Mouse (Mus musculus) retina, postnatal 7 days (tissue): ENCODE measurements around the gene Carns1.

Experiments used
- DNase-seq: peaks from one replicate; pipeline ENCODE4 v3.0.0-alpha.2; 2012; ENCODE audit warnings: low read depth, low spot score

Carns1 gene

DNA sequence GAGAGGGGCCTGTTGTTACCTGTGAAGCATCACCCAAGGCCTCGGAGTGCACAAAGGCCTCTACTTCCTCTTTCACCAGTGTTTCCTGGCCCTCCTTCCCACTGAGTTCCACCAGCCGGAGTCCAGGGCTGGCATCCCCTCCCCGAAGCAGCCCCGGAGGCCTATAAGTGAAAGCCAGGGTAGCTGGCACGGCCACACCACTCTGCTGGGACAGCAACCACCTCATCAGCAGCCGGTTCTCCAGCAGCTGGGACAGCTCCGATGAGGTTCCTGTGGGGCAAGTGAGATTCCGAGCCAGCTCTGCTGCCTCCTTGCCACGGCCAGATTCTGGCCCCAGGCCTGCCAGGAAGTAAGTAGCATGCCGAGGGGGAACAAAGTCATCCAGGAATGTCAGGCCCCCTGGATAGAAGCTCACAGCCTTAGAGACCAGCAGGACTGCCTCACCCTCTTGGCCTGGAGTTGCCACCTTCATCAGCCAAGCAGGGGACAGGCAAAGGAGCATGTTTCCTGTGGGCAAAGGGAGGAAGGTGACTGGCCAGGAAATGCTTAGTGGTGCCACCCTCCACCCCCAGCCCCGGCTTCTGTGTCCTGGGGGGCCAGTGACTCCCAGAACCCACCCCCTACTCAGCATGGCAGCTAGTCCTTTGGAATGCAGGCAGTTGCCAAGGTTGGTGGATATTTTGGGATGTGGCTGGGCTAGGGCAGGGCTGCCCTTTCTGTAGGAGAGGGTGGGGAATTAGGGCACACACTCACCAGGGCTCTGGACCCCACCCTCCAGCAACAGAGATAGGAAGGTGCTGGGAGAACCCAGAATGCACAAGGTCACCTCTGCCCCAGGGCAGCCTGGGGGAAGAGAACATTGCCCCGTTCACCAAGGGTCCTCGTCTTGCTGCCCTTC is 3.6 kb downstream of the Carns1 start:
- DNase-seq = no peak

- no peak for DNase-seq
Observed at GRCm38 (mm10) chr19:4170723-4171392, 4.4 kb downstream of the Carns1 start.

- DNase-seq = no peak
Observed at GRCm38 (mm10) chr19:4169810-4170209, 5.5 kb downstream of the Carns1 start.

- DNase-seq = peak; percentile 94
Observed at GRCm38 (mm10) chr19:4169378-4169784, 5.9 kb downstream of the Carns1 start.

DNA sequence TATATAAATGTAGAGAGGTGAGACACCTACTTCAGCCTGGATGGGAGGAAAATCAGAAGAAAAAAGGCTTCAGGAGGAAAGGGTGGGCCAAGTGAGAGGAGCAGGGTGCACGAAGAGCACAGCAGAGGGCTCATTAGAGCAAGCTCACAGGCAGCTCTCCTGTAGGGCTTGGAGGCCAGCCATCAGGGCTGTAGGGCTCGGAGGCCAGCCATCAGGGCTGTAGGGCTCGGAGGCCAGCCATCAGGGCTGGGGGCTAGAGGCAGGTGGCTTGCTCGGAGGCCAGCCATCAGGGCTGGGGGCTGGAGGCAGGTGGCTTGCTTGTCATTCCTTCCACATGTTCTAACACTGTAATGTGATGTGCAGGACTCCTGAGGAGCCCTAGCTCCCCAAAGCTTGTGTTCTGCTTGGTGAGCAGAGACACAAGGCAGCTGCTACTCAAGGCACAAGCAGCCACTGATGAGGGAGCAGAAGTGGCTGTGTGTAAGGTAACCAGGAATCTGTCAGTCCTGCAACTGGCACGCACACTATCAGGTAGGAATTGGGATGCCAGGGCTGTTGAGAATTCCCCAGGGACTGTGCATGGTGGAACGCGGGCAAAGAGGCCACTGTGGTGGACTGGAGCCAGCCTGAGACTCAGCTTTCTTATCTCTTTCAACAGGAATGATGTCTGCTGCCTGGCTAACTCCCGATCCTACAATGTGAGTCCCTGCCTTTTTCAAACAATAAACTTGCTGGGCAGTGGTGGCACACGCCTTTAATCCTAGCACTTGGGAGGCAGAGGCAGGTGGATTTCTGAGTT is 8.4 kb downstream of the Carns1 start:
- DNase-seq = no peak

DNA sequence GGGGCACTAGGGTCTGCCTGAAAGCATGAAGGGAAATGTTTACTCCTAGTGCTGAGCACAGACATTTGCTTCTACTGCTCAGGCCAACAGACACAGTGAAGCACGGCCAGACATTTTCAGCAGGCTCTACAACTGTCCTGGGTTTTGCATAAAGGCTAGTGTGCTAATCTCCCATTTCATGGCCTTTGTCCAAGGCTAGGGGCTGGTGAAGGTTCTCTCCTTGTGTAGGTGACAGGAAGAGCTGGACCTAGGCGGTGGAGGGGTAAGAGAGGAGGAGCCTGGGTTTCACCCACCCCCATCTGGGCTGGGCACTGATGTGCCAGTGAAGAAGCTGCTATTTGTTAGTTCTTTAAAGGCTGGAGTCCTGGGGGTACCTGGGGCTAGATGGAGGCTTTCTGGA is 10.6 kb downstream of the Carns1 start:
- no peak for DNase-seq

GRCm38 (mm10) chr19:4164100-4164499 is 11.2 kb downstream of the Carns1 start:
- no peak for DNase-seq

DNA sequence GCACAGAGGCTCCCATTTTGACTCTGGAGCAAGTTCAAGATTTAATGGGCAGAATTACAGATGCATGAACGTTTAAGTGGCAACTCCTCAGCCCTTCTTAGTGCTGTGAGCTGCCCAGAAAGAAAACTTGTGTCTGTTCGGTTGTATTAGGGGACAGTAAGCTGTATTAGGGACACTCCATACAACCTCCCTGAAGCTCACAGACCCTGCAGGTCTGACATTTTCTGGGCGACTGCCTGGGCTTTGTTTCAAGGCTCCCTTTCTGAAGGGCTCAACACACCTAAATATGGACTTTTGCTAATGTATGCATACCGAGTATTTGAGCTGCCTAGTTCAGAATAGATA is 11.8 kb downstream of the Carns1 start:
- no peak for DNase-seq

DNA sequence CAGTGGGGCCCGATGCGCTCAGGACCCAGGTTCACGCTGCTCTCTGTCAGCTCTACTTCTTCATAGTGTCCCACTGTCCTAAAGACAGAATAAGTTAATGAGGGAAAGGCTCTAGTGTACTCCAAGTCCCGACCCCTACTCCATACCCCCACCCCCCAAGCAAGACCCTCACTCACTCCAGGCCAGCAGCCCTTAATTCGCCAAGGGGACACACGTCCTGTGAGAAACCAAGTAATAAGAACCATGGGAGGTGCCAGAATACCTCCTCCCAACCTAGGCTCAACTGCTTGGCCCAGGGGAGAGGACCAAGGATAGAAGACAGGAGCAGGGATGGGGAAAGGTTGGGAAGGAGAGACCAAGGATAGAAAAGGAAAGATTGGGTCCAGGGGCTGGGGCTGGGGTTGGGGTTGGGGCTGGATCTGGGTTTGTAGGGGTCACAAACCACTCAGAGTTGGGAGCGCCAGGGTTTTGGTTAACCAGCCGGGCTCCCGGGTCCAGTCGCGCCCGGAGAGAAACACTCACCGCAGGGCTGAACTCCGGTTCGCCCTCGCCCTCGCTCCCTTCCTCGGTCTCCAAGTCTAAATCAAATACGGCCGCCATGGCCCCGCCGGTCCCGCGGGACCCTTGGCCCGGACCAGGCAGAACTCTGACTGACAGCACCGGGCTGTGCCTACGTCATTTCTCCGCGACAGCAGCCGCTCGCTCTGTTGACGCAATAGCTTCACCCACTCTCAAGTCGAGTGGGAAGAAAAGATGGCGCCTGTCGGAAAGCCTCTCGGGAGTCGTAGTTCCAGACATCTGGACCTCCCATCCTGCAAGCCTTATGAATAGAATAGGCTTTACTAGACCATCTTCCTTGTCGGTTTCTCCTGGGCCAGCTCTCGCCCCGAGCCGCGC is 12.4 kb downstream of the Carns1 start, which contains the start of gene Rps6kb2:
Rps6kb2 (minus strand) TSS at position 709 of the 897 bp plus-strand sequence.
- peak; percentile 90 for DNase-seq

GRCm38 (mm10) chr19:4159049-4159448 is 16.2 kb downstream of the Carns1 start:
- DNase-seq = no peak

DNA sequence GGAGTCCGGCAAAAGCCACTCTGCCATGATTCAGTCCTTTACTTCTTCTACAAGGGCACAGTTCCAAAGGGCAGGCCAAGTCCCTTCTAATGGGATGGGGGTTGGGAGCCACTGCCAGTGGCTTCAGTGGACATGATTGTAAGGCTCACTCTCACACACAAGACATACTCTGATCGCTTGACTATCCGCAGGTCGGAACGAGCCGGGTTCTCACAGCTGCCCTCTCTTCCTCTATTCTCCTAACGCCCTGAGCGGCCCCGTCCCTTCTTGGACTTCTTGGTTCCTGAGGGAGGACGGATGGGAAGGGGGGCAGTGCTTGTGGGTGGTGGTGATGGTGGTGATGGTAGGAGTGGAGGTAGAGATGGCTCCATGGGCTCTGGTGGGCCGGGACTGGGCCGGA is 18.5 kb downstream of the Carns1 start:
- no peak for DNase-seq

DNA sequence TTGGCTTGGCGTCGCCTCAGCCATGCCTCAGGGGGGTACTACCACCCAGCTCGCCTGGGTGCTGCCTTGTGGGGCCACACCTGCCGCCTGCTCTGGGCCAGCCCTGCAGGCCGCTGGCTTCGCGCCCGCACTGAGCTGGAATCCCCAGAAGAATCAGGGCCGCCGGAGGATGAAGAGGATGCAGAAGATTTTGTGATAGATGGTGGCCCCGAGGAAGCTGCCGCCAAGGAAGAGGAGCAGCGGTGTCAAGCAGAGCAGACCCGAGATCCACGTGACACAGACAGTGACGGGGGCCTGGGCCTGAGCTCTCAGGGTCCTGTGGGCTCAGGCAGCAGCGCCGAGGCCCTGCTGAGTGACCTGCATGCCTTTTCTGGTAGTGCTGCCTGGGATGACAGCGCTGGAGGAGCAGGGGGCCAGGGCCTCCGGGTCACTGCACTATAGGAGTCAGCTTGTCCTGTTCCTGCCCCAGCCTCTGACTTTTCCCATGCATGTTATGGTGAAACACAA is 19.2 kb downstream of the Carns1 start:
- no peak for DNase-seq

- no peak for DNase-seq
Observed at GRCm38 (mm10) chr19:4155223-4156072, 19.8 kb downstream of the Carns1 start.

DNA sequence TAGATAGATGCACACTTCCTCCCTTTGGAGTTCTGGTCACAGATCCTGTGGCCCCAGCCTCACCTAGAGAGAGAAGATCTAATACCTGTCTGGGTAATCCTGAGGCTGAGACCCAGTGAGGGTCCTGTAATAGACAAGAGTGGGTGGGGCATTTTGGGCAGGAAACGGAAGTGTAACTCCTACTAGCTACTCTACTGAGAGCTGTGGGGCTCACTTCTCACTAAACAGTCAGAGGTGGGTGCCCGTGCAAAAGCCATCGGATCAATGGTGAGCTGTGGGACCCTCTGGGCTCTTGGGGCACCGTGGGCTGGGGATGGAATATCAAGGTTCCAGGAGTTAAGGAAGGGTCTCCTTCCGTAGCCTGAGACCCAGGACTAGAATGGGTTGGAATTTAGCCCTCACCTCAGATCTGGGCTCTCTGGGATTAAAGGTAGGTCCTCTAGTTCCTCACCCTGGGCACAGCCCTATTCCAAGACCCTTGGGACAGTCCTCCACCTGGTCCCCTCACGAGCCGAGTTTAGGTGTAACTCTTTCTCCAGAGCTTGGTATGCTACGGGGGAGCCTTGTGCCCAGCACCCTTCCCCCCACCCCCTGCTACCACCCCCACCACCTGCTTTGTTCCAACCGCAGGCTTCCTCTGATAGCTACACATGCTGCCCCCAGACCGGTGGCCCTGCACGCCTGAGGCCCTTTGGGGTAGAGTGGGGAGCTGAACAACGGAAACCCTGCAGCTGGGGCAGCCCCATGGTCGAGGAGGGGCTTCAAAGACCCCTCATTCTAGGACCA is 20.6 kb downstream of the Carns1 start:
- no peak for DNase-seq

- DNase-seq = no peak
Observed at GRCm38 (mm10) chr19:4153232-4153654, 22.0 kb downstream of the Carns1 start, which contains the start of gene Ptprcap. Gene Ptprcap (plus strand): TSS chr19:4153604.

GRCm38 (mm10) chr19:4152445-4153231 is 22.6 kb downstream of the Carns1 start:
- DNase-seq = no peak

DNA sequence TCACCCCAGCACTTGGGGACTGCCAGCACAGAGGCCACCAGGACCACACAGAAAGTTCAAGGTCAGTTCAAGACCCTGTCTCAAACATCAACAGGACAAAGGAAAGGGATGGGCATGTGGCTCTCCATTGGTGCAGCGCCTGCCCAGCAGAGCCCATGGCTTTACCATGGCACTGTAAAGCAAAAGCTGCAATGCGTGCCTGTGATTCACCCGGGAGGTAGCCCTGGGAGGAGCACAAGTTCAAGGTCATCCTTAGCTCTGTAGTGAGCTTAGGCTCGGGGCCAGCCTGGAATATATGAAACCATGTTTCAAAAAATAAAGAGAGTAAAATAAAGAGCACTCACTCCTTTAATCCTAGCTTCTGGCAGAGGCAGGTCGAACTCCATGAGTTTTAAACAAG is 23.4 kb downstream of the Carns1 start:
- no peak for DNase-seq

DNA sequence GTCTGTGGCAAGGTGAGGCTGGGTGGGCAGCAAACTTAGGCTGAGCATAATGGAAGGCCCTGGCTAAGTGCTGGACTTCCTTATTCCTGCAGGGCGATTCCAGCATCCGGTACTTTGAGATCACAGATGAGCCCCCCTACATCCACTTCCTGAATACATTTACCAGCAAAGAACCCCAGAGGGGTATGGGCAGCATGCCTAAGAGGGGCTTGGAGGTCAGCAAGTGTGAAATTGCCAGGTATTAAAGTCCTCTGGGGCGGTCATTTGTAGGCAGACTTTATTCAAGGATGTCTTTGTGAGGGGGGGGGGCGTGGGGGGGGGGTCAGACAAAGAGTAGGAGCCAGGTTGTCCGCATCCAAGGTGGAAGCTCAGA is 23.8 kb downstream of the Carns1 start:
- DNase-seq = no peak
